In the genomic region with DNA sequence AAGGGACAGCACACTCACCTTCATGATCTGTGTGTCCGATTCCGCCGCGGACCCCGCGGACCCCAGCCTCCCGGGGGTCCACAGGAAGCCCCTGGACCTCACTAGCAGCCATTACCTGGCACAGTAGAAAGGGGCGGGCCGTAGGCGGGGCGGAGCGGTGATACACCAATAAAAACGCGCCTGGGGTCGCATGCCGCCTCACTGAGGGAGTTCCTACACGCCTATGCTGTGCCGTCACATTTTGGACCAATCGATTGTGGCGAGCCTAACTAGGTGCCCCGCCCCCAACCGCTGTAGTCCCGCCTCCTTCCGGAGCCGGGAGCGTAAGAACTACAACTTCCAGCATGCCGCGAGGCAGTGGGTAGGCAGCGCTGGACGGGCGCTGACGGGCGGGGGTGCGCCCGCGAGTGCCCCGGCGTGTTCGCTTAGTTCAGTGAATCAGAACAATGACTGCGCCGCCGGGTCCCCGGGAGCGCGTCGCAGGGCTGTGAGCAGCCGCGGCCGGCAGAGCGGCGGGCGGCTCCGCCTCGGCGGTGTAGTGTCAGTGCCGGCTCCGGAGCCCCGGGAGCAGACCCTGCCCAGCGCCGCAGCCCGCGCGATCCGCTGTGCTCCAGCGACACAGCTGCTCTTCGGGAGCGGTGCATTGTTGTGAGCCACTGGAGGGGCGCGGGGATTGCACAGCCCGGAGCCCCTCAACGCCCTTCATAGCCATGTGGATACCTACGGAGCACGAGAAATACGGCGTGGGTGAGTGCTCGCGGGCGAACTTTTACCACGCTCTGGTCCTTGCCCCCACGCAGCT, we compare ENCODE assay signal across 8 mouse cellular contexts. TPM values are rescaled to one million over a fixed set of nuclear protein-coding genes. Genes with fewer than 3 reads are reported as not detected.
A peak's percentile ranks its signal among the peaks of the same experiment; 100 is the strongest.
DNase-seq lines count a peak whose midpoint lies in the region; ATAC-seq and TF ChIP-seq lines count a peak whose summit lies in the region.

A gene (minus strand): TSS at position 255 of the 802 bp plus-strand sequence.
A gene (plus strand): TSS at position 305 of the 802 bp plus-strand sequence.

- peak within 1 kb of the TSS; percentile 91 for H3K4me2 ChIP-seq in lung, postnatal 0 days (replicated peaks; ENCODE audit: low read depth, low read length)

- H3K4me3 ChIP-seq in hindbrain, embryonic 10.5 days = peak within 1 kb of the TSS; percentile 82
- H3K4me3 ChIP-seq in lung, postnatal 0 days (ENCODE audit: low read depth, low read length) = peak within 1 kb of the TSS; percentile 87

- H3K27me3 ChIP-seq in hindbrain, embryonic 10.5 days (ENCODE audit: insufficient read depth, poor library complexity, severe bottlenecking) = no peaks in the 10 kb centered on the region
- H3K27me3 ChIP-seq in lung, postnatal 0 days (replicated peaks; ENCODE audit: insufficient read depth, low read length) = no peaks in the 10 kb centered on the region

- H3K27ac ChIP-seq in hindbrain, embryonic 10.5 days = peak within 1 kb of the TSS; percentile 94
- H3K27ac ChIP-seq in lung, postnatal 0 days (ENCODE audit: low read length) = peak within 1 kb of the TSS; percentile 77

- no peaks in the 10 kb centered on the region for H3K9me3 ChIP-seq in hindbrain, embryonic 10.5 days
- H3K9me3 ChIP-seq in lung, postnatal 0 days (ENCODE audit: low read length) = no peaks in the 10 kb centered on the region

- TF ChIP-seq EP300 in lung, postnatal 0 days (IDR thresholded peaks at IDR 0.05) = peak; percentile 43; the same call in 1 of the 2 replicates

- peak within 1 kb of the TSS; percentile 68 for H3K9ac ChIP-seq in lung, postnatal 0 days (replicated peaks; ENCODE audit: low read depth)

- TF ChIP-seq CTCF in lung, postnatal 0 days (IDR thresholded peaks at IDR 0.05) = peak; percentile 51

- peaks cover 45% of the 10 kb centered on the region for H3K4me1 ChIP-seq in hindbrain, embryonic 10.5 days (replicated peaks)
- H3K4me1 ChIP-seq in lung, postnatal 0 days (ENCODE audit: insufficient read depth, low read depth, low read length) = peaks cover 5% of the 10 kb centered on the region; the same call in 1 of the 2 replicates

- peak; percentile 100 for DNase-seq in MN1 (ENCODE audit: low spot score)
- DNase-seq in cerebellum, adult 9-10 months = peak; percentile 100
- DNase-seq in hindbrain, embryonic 10.5 days (ENCODE audit: low spot score) = peak; percentile 99
- peak; percentile 100 for DNase-seq in layer of hippocampus, adult 9-11 months
- peak; percentile 99 for DNase-seq in lung, postnatal 0 days (ENCODE audit: low spot score)
- peak; percentile 95 for DNase-seq in ovary, postnatal 14 days (ENCODE audit: low spot score)
- DNase-seq in thymus, postnatal 14 days = peak; percentile 99

- ATAC-seq in frontal cortex, adult (ENCODE audit: low TSS enrichment) = peak; percentile 93
- peak; percentile 97 for ATAC-seq in lung, postnatal 0 days

- under 1% methylated on average over 79 of the region's 80 CpGs for WGBS in hindbrain, embryonic 10.5 days
- WGBS in lung, postnatal 0 days = under 1% methylated on average over 53 of the region's 80 CpGs

- H3K36me3 ChIP-seq in hindbrain, embryonic 10.5 days = no peaks in the 10 kb centered on the region
- H3K36me3 ChIP-seq in lung, postnatal 0 days (ENCODE audit: insufficient read depth, low read length) = no peaks in the 10 kb centered on the region

RNA-seq across cellular contexts. Expression of the first gene that starts in this region (rescaled TPM):
- 36.0 and 37.8 TPM in 2 replicates for polyA plus RNA-seq in hindbrain, embryonic 10.5 days (2016; fragmentation: Nextera tagmentation; extraction: Ambion mirVana)
- 25.8 and 30.1 TPM in 2 replicates for polyA plus RNA-seq in lung, postnatal 0 days (2015; fragmentation: Nextera tagmentation; extraction: Ambion mirVana)

RNA-seq across cellular contexts. Expression of the second gene that starts in this region (rescaled TPM):
- polyA plus RNA-seq in hindbrain, embryonic 10.5 days (2016; fragmentation: Nextera tagmentation; extraction: Ambion mirVana) = 17.6 and 25.1 TPM in 2 replicates
- 18.5 and 23.4 TPM in 2 replicates for polyA plus RNA-seq in lung, postnatal 0 days (2015; fragmentation: Nextera tagmentation; extraction: Ambion mirVana)

Comparison
In these comparisons a context has a peak if more than half of its experiments do, and no peak if none do; other contexts are left out.
1. Peak in every context shown above with its lines: DNase-seq, ATAC-seq, H3K4me3 ChIP-seq and H3K27ac ChIP-seq.